Mouse (Mus musculus) adrenal gland (tissue): Measurements from ENCODE around the gene Fntb.

Experiments used
- intact Hi-C: fragments of 180-260 bp; cut with DNase I; formaldehyde crosslinking; loops from one replicate; pipeline ENCODE4 v1.15.1; 2025

Fntb gene

DNA sequence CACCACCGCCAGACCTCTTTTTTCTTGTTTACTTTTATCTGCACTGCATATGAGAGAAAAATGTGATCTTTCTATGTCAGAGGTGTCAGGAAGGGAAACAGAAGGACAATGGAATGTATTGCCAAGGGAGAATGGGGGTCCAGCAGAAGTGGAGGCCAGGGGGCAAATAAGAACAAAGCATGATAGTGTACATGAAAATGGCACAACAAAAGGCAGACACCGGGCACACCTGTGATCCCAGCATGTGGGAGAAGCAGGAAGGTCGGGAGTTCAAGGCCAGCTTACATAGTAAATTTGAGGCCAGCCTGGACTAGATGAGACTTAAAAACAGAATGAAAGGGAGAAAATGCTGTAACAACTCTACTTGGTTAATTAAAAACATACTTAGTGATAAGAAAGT, 153.5 kb downstream of the Fntb start:
- intact Hi-C loops, result no loop called here

DNA sequence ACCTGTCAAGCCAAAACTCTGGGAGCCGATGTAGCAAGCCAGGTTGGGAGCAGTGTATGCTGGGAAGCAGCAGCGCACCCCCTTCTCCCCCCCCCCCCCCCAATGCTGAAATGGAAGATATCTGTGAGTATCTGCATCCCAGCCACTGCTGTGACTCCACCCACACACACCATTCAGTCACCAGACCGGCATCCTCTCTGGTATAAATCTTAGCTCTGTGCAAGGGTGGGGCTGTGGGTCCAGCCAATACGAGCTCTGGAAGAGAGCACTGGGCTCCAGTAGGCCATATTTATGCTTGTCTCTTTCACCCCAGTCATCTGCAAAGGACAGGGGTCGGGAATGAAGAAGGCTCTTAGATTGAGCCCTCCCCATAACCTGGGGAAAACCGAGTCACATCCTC, 155.0 kb downstream of the Fntb start:
- intact Hi-C loops, result no loop called here

DNA sequence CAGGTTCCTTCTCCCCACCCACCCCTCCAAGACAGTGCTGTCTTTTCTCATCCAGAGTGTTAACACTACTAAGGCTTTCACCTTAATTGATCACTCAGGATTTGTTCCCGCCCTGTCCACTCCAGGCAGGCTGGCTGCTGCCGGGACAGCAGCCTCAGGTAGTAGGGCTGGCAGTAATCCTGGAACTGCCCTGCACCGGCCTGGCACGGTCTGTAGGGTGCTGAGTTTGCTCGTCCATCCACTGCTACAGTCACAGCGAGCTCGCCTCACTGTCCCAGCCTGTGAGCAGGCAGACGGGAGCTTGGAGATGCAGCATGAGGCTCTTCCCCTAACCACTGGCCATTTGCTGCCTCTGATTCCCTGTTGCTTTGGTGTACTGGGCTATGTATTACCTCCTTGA, 155.6 kb downstream of the Fntb start:
- intact Hi-C loops, result no loop called here

- intact Hi-C loops, result no loop called here
Observed at GRCm38 (mm10) chr12:76923118-76923517, 157.7 kb downstream of the Fntb start.

DNA sequence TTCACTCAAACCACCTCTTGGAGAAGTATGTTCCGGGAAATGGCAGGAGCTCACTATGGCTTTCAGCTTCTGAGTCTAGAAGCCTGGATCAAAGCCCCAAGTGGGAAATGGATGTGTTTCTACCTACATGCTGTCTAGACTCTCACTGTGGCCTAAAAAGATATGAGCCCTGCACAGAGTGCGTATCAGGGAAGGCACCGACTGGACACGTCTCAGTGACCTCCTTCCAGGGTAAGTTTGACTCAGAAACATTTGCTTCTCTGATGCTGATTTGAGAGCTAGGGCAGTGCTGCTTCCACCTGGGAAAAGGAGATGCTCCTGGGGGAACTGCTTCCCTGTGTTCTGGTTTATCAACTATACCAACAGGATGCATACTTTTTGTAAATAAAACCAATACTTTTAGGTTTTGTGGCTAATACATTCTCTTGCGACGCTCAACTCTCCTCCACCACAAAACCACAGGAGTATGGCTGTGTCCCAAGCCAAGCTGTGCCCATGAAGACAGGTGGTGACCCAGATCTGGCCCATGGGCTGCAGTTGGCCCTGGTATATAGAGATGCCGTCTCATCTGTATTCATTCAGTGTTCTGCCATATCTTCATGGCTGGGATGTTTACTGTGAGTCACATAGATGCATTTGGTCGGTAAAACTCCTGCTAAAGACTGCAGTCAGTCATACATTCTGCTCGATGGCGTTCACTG, 159.7 kb downstream of the Fntb start:
- intact Hi-C loops, result no loop called here

DNA sequence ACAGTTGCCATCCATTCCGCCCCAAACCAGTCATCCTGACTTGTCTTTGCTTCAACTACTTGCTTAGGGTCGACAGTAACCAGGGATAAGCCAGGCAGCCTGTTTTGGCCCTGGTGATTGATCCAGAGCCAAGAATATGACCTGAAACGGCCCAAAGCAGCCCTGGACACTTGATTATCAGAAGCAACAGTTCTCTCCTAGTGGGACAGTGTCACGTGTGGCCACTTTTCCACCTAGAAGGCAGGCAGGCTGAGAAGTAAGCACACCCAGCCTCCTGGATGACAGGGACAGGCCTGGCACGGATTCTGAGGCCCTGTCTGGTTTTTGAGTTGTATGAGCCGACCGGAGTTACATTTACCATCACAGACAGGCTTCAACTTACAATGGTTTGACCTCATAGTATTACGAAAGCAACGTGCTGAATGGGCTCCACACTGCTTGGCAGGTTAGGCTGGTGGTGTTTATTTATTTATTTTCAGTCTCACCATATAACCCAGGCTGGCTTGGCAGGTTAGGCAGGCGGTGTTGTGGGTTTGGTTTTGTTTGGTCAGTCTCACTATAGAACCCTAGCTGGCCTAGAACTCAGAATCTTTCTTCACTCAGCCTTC, 161.1 kb downstream of the Fntb start:
- intact Hi-C loops, result no loop called here

GRCm38 (mm10) chr12:76927012-76927411, 161.6 kb downstream of the Fntb start:
- intact Hi-C loops, result no loop called here

GRCm38 (mm10) chr12:76927539-76927938, 162.2 kb downstream of the Fntb start:
- intact Hi-C loops, result no loop called here

DNA sequence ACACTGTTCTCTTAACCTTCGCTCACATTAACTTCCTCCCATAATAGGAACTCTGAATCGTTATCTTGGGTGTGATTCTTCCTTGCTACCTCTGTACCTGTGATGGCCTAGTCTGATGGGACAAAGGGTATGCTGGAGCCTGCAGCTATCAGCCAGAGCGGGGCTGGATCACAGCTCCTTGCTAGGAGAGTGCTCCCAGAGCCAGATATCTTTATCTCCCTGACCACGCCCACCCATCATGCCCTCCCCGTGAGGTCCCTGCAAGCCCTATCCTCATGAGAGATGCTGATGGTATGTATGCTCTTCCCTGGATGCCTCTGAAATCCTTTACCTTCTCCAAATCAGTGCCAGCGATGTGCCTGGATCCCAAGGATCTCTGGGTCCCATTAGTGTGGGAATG, 164.8 kb downstream of the Fntb start:
- intact Hi-C loops, result no loop called here

DNA sequence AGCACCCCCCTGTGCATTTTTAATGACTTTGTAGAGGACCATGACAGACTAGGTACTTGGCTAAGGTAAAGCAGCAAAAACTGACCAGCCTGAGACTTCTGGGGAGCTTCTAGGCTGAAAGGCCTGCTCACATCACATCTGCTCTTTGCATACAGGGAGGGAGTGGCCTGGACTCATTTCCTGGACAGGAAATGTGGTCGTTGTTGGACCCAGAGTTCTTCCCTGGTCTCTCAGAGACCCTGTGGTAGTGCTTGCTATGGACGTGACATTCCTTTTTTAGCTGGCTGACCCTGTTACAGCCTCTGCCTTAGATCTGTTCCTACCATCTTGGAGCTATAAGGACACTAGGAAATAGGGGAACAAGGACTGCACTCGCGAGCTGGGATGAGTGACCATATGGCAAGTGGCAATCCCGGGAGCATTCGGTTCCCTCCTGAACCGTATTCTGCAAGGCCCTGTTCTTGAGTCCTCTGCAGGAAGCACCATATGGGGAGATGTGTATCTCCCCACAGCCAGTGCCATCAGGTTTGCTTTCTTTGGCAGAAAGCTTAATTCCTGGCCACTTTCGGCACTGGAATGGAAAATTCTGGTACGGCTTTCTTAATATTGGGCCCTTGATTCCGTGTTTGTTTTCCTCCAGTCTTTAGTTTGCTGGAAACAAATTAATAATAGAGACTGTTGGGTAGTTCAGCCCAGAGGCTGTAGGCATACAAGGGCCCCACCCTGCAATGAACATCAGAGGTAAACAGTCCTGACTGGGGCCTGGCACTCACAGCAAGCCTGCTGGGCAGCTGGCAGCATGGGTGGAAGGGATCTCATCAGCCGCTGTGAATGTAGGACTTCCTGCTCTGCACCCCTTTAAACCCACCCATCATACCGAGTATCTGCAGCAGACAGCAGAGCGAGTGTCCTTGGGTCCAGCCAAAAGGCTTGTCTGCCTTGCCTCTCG, 166.6 kb downstream of the Fntb start:
- intact Hi-C loops, result no loop called here

DNA sequence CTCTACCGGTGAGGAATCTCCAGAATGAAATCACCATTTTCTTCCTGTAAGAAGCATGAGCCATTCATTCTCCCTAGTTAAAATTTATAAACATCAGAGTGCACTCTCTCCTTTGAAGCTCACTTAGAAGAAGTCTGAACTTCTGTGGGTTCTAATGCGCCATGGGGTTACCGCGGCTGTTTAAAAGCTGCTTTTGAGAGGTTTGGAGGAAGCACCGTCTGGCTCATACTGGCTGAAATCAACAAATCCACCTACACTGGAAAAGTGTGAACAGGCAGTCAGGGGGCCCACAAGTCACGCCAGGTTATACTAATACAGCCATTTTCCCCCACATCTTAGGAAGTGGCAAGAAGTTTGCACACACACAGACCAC, 167.3 kb downstream of the Fntb start:
- intact Hi-C loops, result no loop called here

DNA sequence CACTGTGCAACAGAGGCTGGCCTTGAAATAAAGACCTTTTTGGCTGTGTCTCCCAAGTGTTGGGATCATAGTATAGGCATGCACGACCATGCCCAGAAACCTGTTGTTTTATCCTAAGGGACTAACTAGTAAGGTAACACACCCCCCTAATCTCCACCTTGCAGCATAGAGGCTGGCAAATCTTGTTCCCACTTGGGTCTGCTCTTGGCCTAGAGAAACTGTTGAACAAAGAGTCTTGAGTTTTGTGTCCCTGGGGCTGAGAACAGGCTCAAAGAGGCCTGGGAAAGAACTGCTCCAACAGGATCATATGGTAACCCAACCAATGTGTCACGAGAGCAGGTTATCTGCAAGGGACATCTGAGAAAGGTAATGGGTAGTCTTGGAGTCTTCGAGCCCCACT, 169.0 kb downstream of the Fntb start:
- intact Hi-C loops, result no loop called here

DNA sequence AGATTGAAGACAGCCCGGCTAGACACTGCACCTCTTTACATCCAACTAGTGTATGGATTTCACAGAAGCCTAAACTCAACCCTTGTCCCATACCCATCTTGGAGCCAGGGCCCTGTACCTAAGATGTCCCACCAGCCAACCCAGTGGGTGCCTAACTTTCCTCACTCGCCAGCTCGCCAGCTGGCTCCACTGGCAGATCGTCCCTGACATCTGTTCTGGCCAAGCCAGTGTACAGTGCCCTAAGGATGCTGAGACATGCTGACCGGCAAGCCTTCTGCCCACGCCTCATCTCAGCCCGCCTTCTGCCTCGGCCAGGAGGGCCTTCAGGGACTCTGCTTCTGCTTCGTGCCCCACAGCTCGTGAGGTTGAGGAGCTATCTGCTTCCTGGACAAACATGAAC, 170.8 kb downstream of the Fntb start:
- intact Hi-C loops, result no loop called here

- intact Hi-C loops, result no loop called here
Observed at GRCm38 (mm10) chr12:76938013-76938412, 172.6 kb downstream of the Fntb start.

GRCm38 (mm10) chr12:76941524-76941923, 176.1 kb downstream of the Fntb start:
- intact Hi-C loops, result no loop called here

DNA sequence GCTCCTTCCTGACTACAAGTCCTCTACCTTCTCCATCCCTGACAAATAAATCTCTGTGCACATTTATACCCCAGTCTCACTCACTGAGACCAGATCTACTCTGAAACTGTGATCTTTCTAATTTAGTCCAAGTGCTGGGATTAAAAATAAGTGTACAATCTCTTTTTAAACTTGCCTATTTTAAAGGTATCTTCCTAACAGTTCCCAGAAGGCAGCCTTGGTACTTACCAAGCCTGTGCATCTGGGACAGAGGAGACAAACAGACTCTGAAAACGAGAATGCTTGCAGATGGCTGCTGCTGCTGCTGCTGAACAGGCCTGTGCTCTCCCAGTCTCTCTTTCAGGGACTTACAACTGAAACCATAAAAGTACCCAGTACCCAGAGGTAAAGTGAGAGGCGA, 177.1 kb downstream of the Fntb start:
- intact Hi-C loops, result no loop called here

GRCm38 (mm10) chr12:76943046-76943445, 177.7 kb downstream of the Fntb start:
- intact Hi-C loops, result no loop called here

- intact Hi-C loops, result no loop called here
Observed at GRCm38 (mm10) chr12:76943466-76943865, 178.1 kb downstream of the Fntb start.

GRCm38 (mm10) chr12:76947487-76947886, 182.1 kb downstream of the Fntb start:
- intact Hi-C loops, result no loop called here

DNA sequence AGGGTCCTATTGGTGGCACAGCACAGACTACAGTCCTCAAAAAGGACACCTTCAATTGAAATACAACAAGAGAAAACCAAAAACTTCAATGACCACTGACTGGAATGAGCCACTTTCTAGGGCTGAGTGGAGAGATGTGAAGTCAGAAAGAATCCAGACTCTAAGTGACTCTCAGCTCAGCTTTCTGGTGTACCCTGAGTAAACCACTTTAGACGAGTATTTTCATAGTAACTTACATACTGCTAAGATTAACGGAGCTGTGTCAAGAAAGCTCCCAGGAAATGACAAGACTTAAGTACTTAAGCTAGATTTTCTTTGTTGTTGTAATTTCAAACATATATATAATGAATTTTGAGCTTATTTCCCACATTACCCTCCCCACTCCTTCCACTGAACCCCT, 182.8 kb downstream of the Fntb start:
- intact Hi-C loops, result no loop called here

DNA sequence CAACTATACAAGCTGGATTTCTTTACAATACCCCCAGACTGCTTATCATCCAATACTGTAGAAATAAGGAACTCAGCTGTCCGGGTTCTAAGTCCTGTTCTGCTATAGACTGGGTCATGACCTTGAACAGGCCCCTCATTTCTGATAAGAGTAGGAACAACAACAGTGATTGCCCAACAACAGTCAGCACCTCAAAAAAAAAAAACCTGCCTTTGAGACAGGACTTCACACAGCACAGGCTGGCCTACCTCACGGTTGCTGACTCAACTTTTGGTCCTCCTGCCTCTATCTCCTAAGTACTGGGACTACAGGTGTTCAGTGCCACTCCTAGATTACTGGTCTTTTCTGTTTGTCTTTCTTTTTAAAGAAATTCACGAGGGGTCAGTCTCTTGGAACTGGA, 183.4 kb downstream of the Fntb start:
- intact Hi-C loops, result no loop called here

GRCm38 (mm10) chr12:76950330-76950729, 184.9 kb downstream of the Fntb start:
- intact Hi-C loops, result no loop called here
